Mouse (Mus musculus) intestine, embryonic 15.5 days (tissue): ENCODE results near the gene Myl10. TPM values are rescaled to one million over a fixed set of nuclear protein-coding genes. Genes with fewer than 3 reads are reported as not detected.

ENCODE experiments used
- polyA plus RNA-seq: library from polyadenylated mRNA; unstranded; fragments of >200 nt; fragmentation: Nextera tagmentation; extraction: Ambion mirVana; gene quantifications from 2 replicates; pipeline ENCODE4 v1.2.1, GENCODE M21; 2015

The Myl10 gene
- polyA plus RNA-seq, 1 experiment from 2014 or later = not detected

Other genes starting within 250 kb of the Myl10 start
- 62.5 and 68.2 TPM in 2 replicates for gene Cux1, start 125.7 kb upstream of the Myl10 start, polyA plus RNA-seq
- 9.6 and 10.8 TPM in 2 replicates for gene Col26a1, start 190.1 kb downstream of the Myl10 start, polyA plus RNA-seq
- 54.4 and 55.0 TPM in 2 replicates for gene Ift22, start 215.0 kb downstream of the Myl10 start, polyA plus RNA-seq